Mouse (Mus musculus) hindbrain, embryonic 15.5 days (tissue): ENCODE data around the gene Dock4. TPM values are rescaled to one million over a fixed set of nuclear protein-coding genes. Genes with fewer than 3 reads are reported as not detected.

ENCODE experiments used
- ATAC-seq: fragments of 200-750 bp; cut with Nextera tagmentation; 2 replicates; pipeline ENCODE4 v1.8.0; 2017; ENCODE audit warnings: low read depth, moderate number of reproducible peaks, moderate TSS enrichment; ENCODE audit not compliant: low FRiP score
- H3K27ac ChIP-seq: fragments of 300-500 bp; sonication (generic); replicated peaks from 2 replicates; pipeline ENCODE4 v1.5.1; 2015; ENCODE audit warnings: mild to moderate bottlenecking, inconsistent platforms
- H3K27me3 ChIP-seq: fragments of 300-500 bp; sonication (generic); 2 replicates; pipeline ENCODE4 v1.6.1; 2015; ENCODE audit warnings: control low read depth, inconsistent platforms
- H3K36me3 ChIP-seq: fragments of 300-500 bp; sonication (generic); 2 replicates; pipeline ENCODE4 v1.6.1; 2015; ENCODE audit warnings: control low read depth, inconsistent platforms
- H3K4me1 ChIP-seq: fragments of 300-500 bp; sonication (generic); replicated peaks from 2 replicates; pipeline ENCODE4 v1.6.1; 2015; ENCODE audit warnings: control low read depth, inconsistent platforms
- H3K4me2 ChIP-seq: fragments of 300-500 bp; sonication (generic); 2 replicates; pipeline ENCODE4 v1.6.1; 2015; ENCODE audit warnings: moderate library complexity, mild to moderate bottlenecking, inconsistent platforms
- H3K4me3 ChIP-seq: fragments of 300-500 bp; sonication (generic); 2 replicates; pipeline ENCODE4 v1.5.1; 2015; ENCODE audit warnings: mild to moderate bottlenecking, inconsistent platforms
- H3K9ac ChIP-seq: fragments of 300-500 bp; sonication (generic); 2 replicates; pipeline ENCODE4 v1.6.1; 2015; ENCODE audit warnings: inconsistent platforms
- H3K9me3 ChIP-seq: fragments of 300-500 bp; sonication (generic); 2 replicates; pipeline ENCODE4 v1.6.1; 2016; ENCODE audit warnings: control low read depth, inconsistent platforms
- WGBS: fragments of 180-500 bp; shearing (Covaris S2); methylation state at CpG from one replicate; pipeline ENCODE4 v1.1.7; 2015; 5-methylcytosine and 5-hydroxymethylcytosine counted together
- polyA plus RNA-seq: library from polyadenylated mRNA; unstranded; fragments of >200 nt; fragmentation: Nextera tagmentation; extraction: Ambion mirVana; gene quantifications from 2 replicates; pipeline ENCODE4 v1.2.1, GENCODE M21; 2015

Dock4 gene
- polyA plus RNA-seq, 1 experiment from 2014 or later: 31.0 TPM

GRCm38 (mm10) chr12:40888261-40888791 is 442.6 kb downstream of the Dock4 start:
- H3K27ac ChIP-seq: no peak overlapping the region
- no peaks in the 10 kb centered on the region for H3K4me1 ChIP-seq
- no peaks in the 10 kb centered on the region for H3K27me3 ChIP-seq
- 52% methylated on average over 2 of the region's 2 CpGs for WGBS
- H3K36me3 ChIP-seq: no peaks in the 10 kb centered on the region
- no peak for ATAC-seq
- H3K9ac ChIP-seq: no peak overlapping the region
- no peaks in the 10 kb centered on the region for H3K9me3 ChIP-seq
- H3K4me2 ChIP-seq: no peak overlapping the region
- no peak overlapping the region for H3K4me3 ChIP-seq

- H3K9me3 ChIP-seq: no peaks in the 10 kb centered on the region
- no peak overlapping the region for H3K4me3 ChIP-seq
- 85% methylated on average over 1 of the region's 1 CpGs for WGBS
- no peaks in the 10 kb centered on the region for H3K36me3 ChIP-seq
- no peak overlapping the region for H3K27ac ChIP-seq
- ATAC-seq: no peak
- H3K4me1 ChIP-seq: no peaks in the 10 kb centered on the region
- no peaks in the 10 kb centered on the region for H3K27me3 ChIP-seq
- H3K9ac ChIP-seq: no peak overlapping the region
- no peak overlapping the region for H3K4me2 ChIP-seq
Measured at GRCm38 (mm10) chr12:40888829-40889228, 443.1 kb downstream of the Dock4 start.

- 83% methylated on average over 3 of the region's 3 CpGs for WGBS
- Histone ChIP-seq H3K4me1 (no peaks in the 10 kb centered on the region), H3K4me3 (no peak overlapping the region), H3K4me2 (no peak overlapping the region), H3K27me3 (no peaks in the 10 kb centered on the region), H3K36me3 (no peaks in the 10 kb centered on the region), H3K27ac (no peak overlapping the region), H3K9me3 (no peaks in the 10 kb centered on the region), H3K9ac (no peak overlapping the region)
- no peak for ATAC-seq
Measured at GRCm38 (mm10) chr12:40889534-40889933, 443.8 kb downstream of the Dock4 start.

- Histone ChIP-seq H3K9ac (no peak overlapping the region), H3K27me3 (no peaks in the 10 kb centered on the region), H3K36me3 (no peaks in the 10 kb centered on the region), H3K9me3 (no peaks in the 10 kb centered on the region), H3K4me1 (no peaks in the 10 kb centered on the region), H3K4me3 (no peak overlapping the region), H3K4me2 (no peak overlapping the region), H3K27ac (no peak overlapping the region)
- no peak for ATAC-seq
Measured at GRCm38 (mm10) chr12:40891168-40891567, 445.4 kb downstream of the Dock4 start.

- WGBS: 44% methylated on average over 4 of the region's 7 CpGs
- Histone ChIP-seq H3K36me3 (no peaks in the 10 kb centered on the region), H3K9ac (no peak overlapping the region), H3K4me2 (no peak overlapping the region), H3K27me3 (no peaks in the 10 kb centered on the region), H3K4me3 (no peak overlapping the region), H3K27ac (no peak overlapping the region), H3K9me3 (no peaks in the 10 kb centered on the region), H3K4me1 (peaks cover 5% of the 10 kb centered on the region; the same call in 1 of the 2 replicates)
- ATAC-seq: no peak
Measured at GRCm38 (mm10) chr12:40893741-40894140, 448.0 kb downstream of the Dock4 start.

- ATAC-seq: no peak
- no peaks in the 10 kb centered on the region for H3K9me3 ChIP-seq
- H3K27ac ChIP-seq: no peak overlapping the region
- no peak overlapping the region for H3K4me3 ChIP-seq
- WGBS: 92% methylated on average over 5 of the region's 5 CpGs
- no peaks in the 10 kb centered on the region for H3K27me3 ChIP-seq
- peaks cover 5% of the 10 kb centered on the region; the same call in 1 of the 2 replicates for H3K4me1 ChIP-seq
- no peak overlapping the region for H3K9ac ChIP-seq
- H3K36me3 ChIP-seq: no peaks in the 10 kb centered on the region
- H3K4me2 ChIP-seq: no peak overlapping the region
Measured at GRCm38 (mm10) chr12:40894695-40895094, 448.9 kb downstream of the Dock4 start.

Other genes with a start within 250 kb of the Dock4 start
- gene Lsmem1, start 246.5 kb upstream of the Dock4 start, polyA plus RNA-seq: 0.10 TPM in 1 of 2 replicates, not detected in the other
- 156 and 163 TPM in 2 replicates for gene Ifrd1, start 197.4 kb upstream of the Dock4 start, polyA plus RNA-seq
- gene Zfp277, start 50 bp upstream of the Dock4 start, polyA plus RNA-seq: 29.5 and 31.9 TPM in 2 replicates